Mouse (Mus musculus) adrenal gland, adult 18-20 months (tissue): ENCODE results near the gene Traf4. TPM values are rescaled to one million over a fixed set of nuclear protein-coding genes. Genes with fewer than 3 reads are reported as not detected.

ENCODE experiments used
- DNase-seq, 2 experiments: peaks; one replicate each; pipeline ENCODE4 v3.0.0; 2021 to 2022; ENCODE audit warnings: low spot score in 2 of 2
- total RNA-seq, 2 experiments: library from RNA; stranded (reverse); gene quantifications; 1 replicate in 1 of 2; 2 replicates in 1 of 2; pipeline ENCODE4 v1.2.3; 2021

The Traf4 gene
- total RNA-seq, 2 experiments from 2014 or later, result 29.9 to 34.1 TPM

- peak; percentile 71 to 77 for DNase-seq
These were observed 17.8 kb upstream of the Traf4 start, which contains the start of gene Rpl23a for GRCm38 (mm10) chr11:78182961-78183844. TSS of gene Rpl23a (minus strand) at chr11:78183584.

GRCm38 (mm10) chr11:78182450-78182849 lies 17.1 kb upstream of the Traf4 start:
- DNase-seq, result no peak

- DNase-seq, result no peak
These were observed 16.5 kb upstream of the Traf4 start for GRCm38 (mm10) chr11:78181830-78182357.

- DNase-seq, result no peak
These were observed 14.8 kb upstream of the Traf4 start for GRCm38 (mm10) chr11:78180081-78180761.

GRCm38 (mm10) chr11:78179438-78179999 lies 14.1 kb upstream of the Traf4 start:
- no peak for DNase-seq

GRCm38 (mm10) chr11:78178859-78179437 lies 13.6 kb upstream of the Traf4 start:
- DNase-seq, result peak in 1 of 2 experiments; percentile 48

- peak; percentile 95 to 96 for DNase-seq
These were observed 12.8 kb upstream of the Traf4 start for GRCm38 (mm10) chr11:78177903-78178858.

GRCm38 (mm10) chr11:78177437-78177836 lies 12.0 kb upstream of the Traf4 start:
- no peak for DNase-seq

- DNase-seq, result no peak
These were observed 11.5 kb upstream of the Traf4 start for GRCm38 (mm10) chr11:78176905-78177331.

GRCm38 (mm10) chr11:78176402-78176862 lies 11.0 kb upstream of the Traf4 start, which contains the start of the genes Nek8 and Tlcd1:
TSS of gene Nek8 (minus strand) at chr11:78176675.
TSS of gene Tlcd1 (plus strand) at chr11:78176711.
- peak; percentile 89 to 92 for DNase-seq

- DNase-seq, result no peak
These were observed 10.5 kb upstream of the Traf4 start for GRCm38 (mm10) chr11:78175771-78176401.

- DNase-seq, result no peak
These were observed 9.1 kb upstream of the Traf4 start for GRCm38 (mm10) chr11:78174506-78174905.

- no peak for DNase-seq
These were observed 7.5 kb upstream of the Traf4 start for GRCm38 (mm10) chr11:78172748-78173383.

- DNase-seq, result no peak
These were observed 6.8 kb upstream of the Traf4 start for GRCm38 (mm10) chr11:78172034-78172747.

- DNase-seq, result no peak
These were observed 5.9 kb upstream of the Traf4 start for GRCm38 (mm10) chr11:78171328-78171727.

GRCm38 (mm10) chr11:78170306-78170705 lies 4.9 kb upstream of the Traf4 start:
- DNase-seq, result no peak

GRCm38 (mm10) chr11:78168541-78169468 lies 3.4 kb upstream of the Traf4 start:
- no peak for DNase-seq
